Mouse (Mus musculus) right cerebral cortex, postnatal 36 days (tissue): ENCODE measurements around the gene Lmbr1l.
"Not testable (repeated sequence)": the region's sequence is repeated elsewhere in the genome, so short reads cannot be mapped to it uniquely, and the experiment has no call there.

Experiments used
- DNase-seq, 2 experiments: peaks; one replicate each; pipeline ENCODE4 v3.0.0; 2022; ENCODE audit warnings: low spot score in 2 of 2, mixed read lengths in 1 of 2

Lmbr1l gene

DNA sequence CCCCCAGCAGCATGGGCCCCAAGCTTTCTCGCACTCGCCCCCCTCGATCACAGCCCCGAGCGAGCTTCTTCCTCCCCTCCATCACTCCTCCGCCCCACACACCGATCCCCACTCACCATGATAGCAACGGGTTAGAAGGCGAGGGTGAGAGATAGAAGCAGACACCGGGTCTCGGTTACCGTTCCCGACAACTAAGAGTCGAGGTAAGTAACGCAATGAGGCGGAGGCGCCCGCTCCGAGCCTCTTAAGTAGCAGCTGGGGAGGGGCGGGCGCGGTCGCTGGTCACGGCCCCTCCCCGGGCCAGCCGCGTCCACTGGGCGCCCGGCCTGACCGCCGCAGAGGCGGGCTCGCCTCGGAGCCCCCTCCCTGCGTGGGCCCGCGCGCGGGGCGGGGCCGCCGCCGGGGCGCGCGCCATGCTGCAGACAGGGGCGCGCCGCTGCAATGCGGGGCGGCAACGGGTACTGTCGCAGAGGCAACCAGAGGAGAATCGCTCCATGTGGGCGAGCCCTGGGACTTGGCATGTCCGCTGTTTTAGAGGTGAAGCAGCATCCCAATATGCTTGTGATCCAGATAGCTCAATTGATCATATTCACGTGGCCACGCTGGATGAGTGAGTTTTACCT, 16.3 kb upstream of the Lmbr1l start, which contains the start of gene Tuba1b:
TSS of gene Tuba1b (minus strand) at position 349 of the 623 bp plus-strand sequence.
- peak; percentile 88 to 90 for DNase-seq

GRCm38 (mm10) chr15:98933833-98934216, 15.8 kb upstream of the Lmbr1l start:
- peak; percentile 92 to 95 for DNase-seq

- not testable (repeated sequence) for DNase-seq
Observed at GRCm38 (mm10) chr15:98933004-98933671, 15.1 kb upstream of the Lmbr1l start.

DNA sequence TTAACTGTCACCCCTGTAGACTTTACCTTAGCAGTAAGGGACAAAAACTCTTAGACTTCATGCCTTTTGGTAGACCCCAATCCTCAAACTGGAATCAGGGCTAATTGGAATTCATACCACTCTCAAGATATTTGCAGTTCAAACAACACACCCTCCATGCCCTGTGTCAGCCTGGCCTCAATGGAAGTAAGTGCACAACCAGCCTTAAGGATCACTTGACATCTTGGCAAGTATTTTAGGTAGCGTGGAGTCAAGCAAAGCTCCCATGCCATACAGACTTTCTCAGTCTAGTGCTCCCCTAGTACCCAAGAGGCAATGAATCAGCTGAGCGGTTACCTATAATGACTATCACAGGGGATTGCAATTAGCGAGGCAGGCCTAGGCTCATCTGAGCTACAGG, 13.0 kb upstream of the Lmbr1l start:
- no peak for DNase-seq

DNA sequence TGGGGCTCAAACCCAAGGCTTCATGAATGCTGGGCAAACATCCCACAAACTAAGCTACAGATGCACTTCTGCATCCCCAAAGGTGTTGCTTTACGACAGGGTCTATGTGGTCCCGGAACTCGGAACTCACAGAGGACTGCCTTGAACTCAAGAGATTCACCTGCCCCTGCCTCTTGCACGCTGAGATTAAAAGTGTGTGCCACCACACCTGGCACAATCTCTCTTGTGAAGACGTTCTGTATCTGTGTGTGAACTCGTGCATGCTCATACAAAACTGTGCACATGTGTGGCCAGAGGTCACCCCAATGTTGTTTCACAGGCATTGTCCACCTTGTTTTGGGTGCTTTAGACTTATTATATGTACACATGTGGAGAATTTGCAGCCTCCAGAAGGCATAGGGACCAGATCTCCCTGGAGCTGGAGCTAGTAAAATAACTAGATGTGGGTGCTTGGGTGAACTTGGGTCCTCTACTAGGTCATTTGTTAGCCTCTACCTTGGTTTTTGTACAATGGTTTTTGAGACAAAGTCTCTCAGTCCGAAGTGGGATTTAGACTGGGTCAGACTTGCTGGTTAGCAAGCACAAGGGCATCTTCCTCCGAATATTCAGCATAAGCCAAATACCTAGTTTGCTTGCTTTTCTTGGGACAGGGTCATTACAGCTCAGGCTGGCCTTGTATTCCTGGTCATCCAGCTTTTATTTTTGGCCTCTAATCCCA, 12.1 kb upstream of the Lmbr1l start:
- no peak for DNase-seq

- peak in 1 of 2 experiments; percentile 45 for DNase-seq
Observed at GRCm38 (mm10) chr15:98928598-98929240, 10.7 kb upstream of the Lmbr1l start.

DNA sequence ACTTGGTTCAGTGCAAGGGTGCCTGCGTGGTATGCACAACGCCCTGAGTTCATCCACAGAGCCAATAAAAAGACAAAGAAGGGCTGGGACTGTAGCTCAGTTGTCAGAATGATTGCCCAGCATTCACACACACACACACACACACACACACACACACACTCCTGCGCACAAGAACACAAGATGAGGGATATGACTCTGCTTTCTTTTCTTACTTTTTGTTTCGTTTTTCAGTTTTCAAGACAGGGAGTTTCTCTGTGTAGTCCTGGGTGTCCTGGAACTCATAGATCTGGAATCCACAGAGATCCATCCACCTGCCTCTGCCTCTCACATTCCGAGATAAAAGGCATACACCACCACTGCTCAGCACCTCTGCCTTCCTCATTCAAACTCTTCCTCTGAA, 9.5 kb upstream of the Lmbr1l start:
- DNase-seq, result no peak

GRCm38 (mm10) chr15:98924682-98925081, 6.7 kb upstream of the Lmbr1l start:
- no peak for DNase-seq

GRCm38 (mm10) chr15:98923031-98923537, 5.1 kb upstream of the Lmbr1l start:
- DNase-seq, result no peak

- no peak for DNase-seq
Observed at GRCm38 (mm10) chr15:98922581-98922980, 4.5 kb upstream of the Lmbr1l start.

GRCm38 (mm10) chr15:98921510-98921909, 3.5 kb upstream of the Lmbr1l start:
- no peak for DNase-seq

GRCm38 (mm10) chr15:98918499-98918895, 466 bp upstream of the Lmbr1l start:
- not testable (repeated sequence) for DNase-seq

- no peak for DNase-seq
Observed at GRCm38 (mm10) chr15:98917091-98917490, 940 bp downstream of the Lmbr1l start.

GRCm38 (mm10) chr15:98916016-98916415, 2.0 kb downstream of the Lmbr1l start:
- no peak for DNase-seq

DNA sequence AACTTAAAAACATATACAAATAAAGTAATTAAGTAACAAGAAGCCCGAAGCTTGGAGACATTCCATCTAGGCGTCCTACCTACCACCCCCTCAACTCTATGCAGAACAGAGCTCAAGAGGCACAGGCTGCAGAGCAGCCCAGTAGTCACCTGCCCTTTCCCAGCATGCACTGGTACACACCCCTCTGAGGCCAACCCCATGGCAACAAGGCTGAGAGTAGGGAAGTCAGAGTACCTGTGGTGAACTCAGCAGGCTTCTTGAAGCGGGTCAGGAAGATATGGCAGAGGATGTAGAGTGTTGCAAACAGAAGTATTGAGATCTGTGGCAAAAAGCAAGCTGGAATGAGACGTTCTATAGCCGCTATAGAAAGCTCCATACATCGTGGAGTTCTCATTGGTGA, 3.1 kb downstream of the Lmbr1l start:
- no peak for DNase-seq

DNA sequence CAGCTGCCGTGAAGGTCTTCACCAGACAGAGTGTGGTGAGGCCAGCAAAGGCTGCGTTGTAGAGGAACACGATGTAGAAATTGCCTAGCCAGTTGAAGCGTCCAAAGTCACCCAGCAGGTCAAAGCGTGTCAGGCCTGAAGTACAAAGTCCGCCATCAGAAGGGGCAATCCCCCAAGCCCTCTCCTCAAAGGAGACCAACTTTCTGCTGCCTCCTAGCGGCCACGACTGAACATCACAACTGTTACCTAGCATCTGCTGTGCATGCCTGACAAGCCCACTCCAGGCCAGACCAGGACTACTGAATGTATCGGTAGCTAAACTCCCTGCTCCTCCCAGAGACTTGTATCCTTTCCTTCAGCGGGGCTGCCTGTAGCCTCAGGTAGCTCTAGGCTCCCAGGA, 13.3 kb downstream of the Lmbr1l start:
- DNase-seq, result no peak

- no peak for DNase-seq
Observed at GRCm38 (mm10) chr15:98902600-98902999, 15.4 kb downstream of the Lmbr1l start.

GRCm38 (mm10) chr15:98901530-98901929, 16.5 kb downstream of the Lmbr1l start:
- DNase-seq, result no peak

- DNase-seq, result no peak
Observed at GRCm38 (mm10) chr15:98897928-98898800, 19.9 kb downstream of the Lmbr1l start, which contains the start of gene Dhh. Gene Dhh (minus strand): TSS chr15:98898540.

DNA sequence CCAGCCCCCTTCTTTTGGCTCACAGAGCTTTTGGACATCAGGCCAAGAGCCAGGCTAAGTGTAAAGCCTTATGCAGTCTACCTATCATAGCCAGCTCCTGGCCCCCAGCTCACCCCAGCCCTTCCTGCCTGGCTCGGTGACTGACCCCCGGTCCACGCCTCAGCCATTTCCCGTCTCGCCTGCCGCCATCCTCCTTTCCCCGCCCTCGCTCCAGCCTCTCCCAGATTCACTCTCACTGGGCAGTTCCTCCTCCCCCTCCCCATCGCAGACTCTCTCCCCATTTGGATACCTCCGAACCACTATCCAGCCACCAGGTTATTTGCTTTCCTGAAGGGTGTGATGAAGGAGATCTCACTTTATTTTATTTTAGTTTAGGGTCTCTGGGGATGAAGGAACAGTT, 20.5 kb downstream of the Lmbr1l start:
- no peak for DNase-seq
